Mouse (Mus musculus): ENCODE measurements around the gene Cd200. TPM values are rescaled to one million over a fixed set of nuclear protein-coding genes. Genes with fewer than 3 reads are reported as not detected.
"Not testable (repeated sequence)": the region's sequence is repeated elsewhere in the genome, so short reads cannot be mapped to it uniquely, and the experiment has no call there.

Gene Cd200
- polyA plus RNA-seq, 1 experiment from 2014 or later = 38.8 TPM

- no peaks in the 10 kb centered on the region for H3K36me3 ChIP-seq (ENCODE audit: control insufficient read depth, insufficient read depth, low read length)
- WGBS = 57% methylated on average over 1 of the region's 1 CpGs
- no peak overlapping the region for H3K27ac ChIP-seq (ENCODE audit: low read length)
- no peaks in the 10 kb centered on the region for H3K27me3 ChIP-seq (ENCODE audit: control insufficient read depth, insufficient read depth, low read length)
- ATAC-seq (ENCODE audit: insufficient read depth, low FRiP score) = no peak
- no peak overlapping the region for H3K9ac ChIP-seq (ENCODE audit: low read length)
- no peak overlapping the region for H3K4me3 ChIP-seq (replicated peaks; ENCODE audit: low read length)
- H3K9me3 ChIP-seq (replicated peaks; ENCODE audit: control insufficient read depth, low read length) = no peaks in the 10 kb centered on the region
- H3K4me1 ChIP-seq (ENCODE audit: control insufficient read depth, insufficient read depth, low read length) = 0 out of 2 replicates have a peak, but pooled peaks cover 3% of the 10 kb centered on the region
- no peak overlapping the region for H3K4me2 ChIP-seq (ENCODE audit: low read depth, low read length)
Observed at GRCm38 (mm10) chr16:45371076-45371475, 37.8 kb downstream of the Cd200 start.

- Histone ChIP-seq H3K9me3 (replicated peaks; ENCODE audit: control insufficient read depth, low read length) (no peaks in the 10 kb centered on the region), H3K4me1 (ENCODE audit: control insufficient read depth, insufficient read depth, low read length) (0 out of 2 replicates have a peak, but pooled peaks cover 3% of the 10 kb centered on the region), H3K36me3 (ENCODE audit: control insufficient read depth, insufficient read depth, low read length) (no peaks in the 10 kb centered on the region), H3K27me3 (ENCODE audit: control insufficient read depth, insufficient read depth, low read length) (no peaks in the 10 kb centered on the region), H3K27ac (ENCODE audit: low read length) (no peak overlapping the region), H3K9ac (ENCODE audit: low read length) (no peak overlapping the region), H3K4me3 (replicated peaks; ENCODE audit: low read length) (no peak overlapping the region), H3K4me2 (ENCODE audit: low read depth, low read length) (no peak overlapping the region)
- no peak for ATAC-seq (ENCODE audit: insufficient read depth, low FRiP score)
- WGBS = 64% methylated on average over 4 of the region's 4 CpGs
Observed at GRCm38 (mm10) chr16:45369285-45369965, 39.4 kb downstream of the Cd200 start.

- no peak overlapping the region for H3K4me3 ChIP-seq (replicated peaks; ENCODE audit: low read length)
- no peak for ATAC-seq (ENCODE audit: insufficient read depth, low FRiP score)
- no peaks in the 10 kb centered on the region for H3K36me3 ChIP-seq (ENCODE audit: control insufficient read depth, insufficient read depth, low read length)
- H3K9ac ChIP-seq (ENCODE audit: low read length) = no peak overlapping the region
- H3K27me3 ChIP-seq (ENCODE audit: control insufficient read depth, insufficient read depth, low read length) = no peaks in the 10 kb centered on the region
- H3K4me2 ChIP-seq (ENCODE audit: low read depth, low read length) = no peak overlapping the region
- H3K4me1 ChIP-seq (ENCODE audit: control insufficient read depth, insufficient read depth, low read length) = no peaks in the 10 kb centered on the region
- H3K9me3 ChIP-seq (replicated peaks; ENCODE audit: control insufficient read depth, low read length) = no peaks in the 10 kb centered on the region
- 68% methylated on average over 7 of the region's 7 CpGs for WGBS
- no peak overlapping the region for H3K27ac ChIP-seq (ENCODE audit: low read length)
Observed at GRCm38 (mm10) chr16:45366111-45366510, 42.7 kb downstream of the Cd200 start.

GRCm38 (mm10) chr16:45365353-45365752 lies 43.5 kb downstream of the Cd200 start:
- no peak for ATAC-seq (ENCODE audit: insufficient read depth, low FRiP score)
- Histone ChIP-seq H3K4me2 (ENCODE audit: low read depth, low read length) (peak overlapping the region; percentile 23; the same call in 1 of the 2 replicates), H3K27ac (ENCODE audit: low read length) (no peak overlapping the region), H3K4me3 (replicated peaks; ENCODE audit: low read length) (no peak overlapping the region), H3K36me3 (ENCODE audit: control insufficient read depth, insufficient read depth, low read length) (no peaks in the 10 kb centered on the region), H3K9ac (ENCODE audit: low read length) (no peak overlapping the region), H3K4me1 (ENCODE audit: control insufficient read depth, insufficient read depth, low read length) (no peaks in the 10 kb centered on the region), H3K27me3 (ENCODE audit: control insufficient read depth, insufficient read depth, low read length) (no peaks in the 10 kb centered on the region), H3K9me3 (replicated peaks; ENCODE audit: control insufficient read depth, low read length) (no peaks in the 10 kb centered on the region)
- WGBS = 35% methylated on average over 9 of the region's 9 CpGs

GRCm38 (mm10) chr16:45364627-45365026 lies 44.2 kb downstream of the Cd200 start:
- Histone ChIP-seq H3K4me3 (replicated peaks; ENCODE audit: low read length) (no peak overlapping the region), H3K9ac (ENCODE audit: low read length) (no peak overlapping the region), H3K27me3 (ENCODE audit: control insufficient read depth, insufficient read depth, low read length) (no peaks in the 10 kb centered on the region), H3K36me3 (ENCODE audit: control insufficient read depth, insufficient read depth, low read length) (no peaks in the 10 kb centered on the region), H3K4me2 (ENCODE audit: low read depth, low read length) (no peak overlapping the region), H3K4me1 (ENCODE audit: control insufficient read depth, insufficient read depth, low read length) (no peaks in the 10 kb centered on the region), H3K27ac (ENCODE audit: low read length) (no peak overlapping the region), H3K9me3 (replicated peaks; ENCODE audit: control insufficient read depth, low read length) (no peaks in the 10 kb centered on the region)
- WGBS = 85% methylated on average over 1 of the region's 1 CpGs
- ATAC-seq (ENCODE audit: insufficient read depth, low FRiP score) = no peak

GRCm38 (mm10) chr16:45363480-45364045 lies 45.3 kb downstream of the Cd200 start:
- no peak for ATAC-seq (ENCODE audit: insufficient read depth, low FRiP score)
- Histone ChIP-seq H3K36me3 (ENCODE audit: control insufficient read depth, insufficient read depth, low read length) (no peaks in the 10 kb centered on the region), H3K4me3 (replicated peaks; ENCODE audit: low read length) (no peak overlapping the region), H3K4me2 (ENCODE audit: low read depth, low read length) (no peak overlapping the region), H3K27ac (ENCODE audit: low read length) (no peak overlapping the region), H3K9ac (ENCODE audit: low read length) (no peak overlapping the region), H3K27me3 (ENCODE audit: control insufficient read depth, insufficient read depth, low read length) (no peaks in the 10 kb centered on the region), H3K9me3 (replicated peaks; ENCODE audit: control insufficient read depth, low read length) (no peaks in the 10 kb centered on the region), H3K4me1 (ENCODE audit: control insufficient read depth, insufficient read depth, low read length) (no peaks in the 10 kb centered on the region)
- WGBS = 46% methylated on average over 4 of the region's 4 CpGs

GRCm38 (mm10) chr16:45361450-45361849 lies 47.4 kb downstream of the Cd200 start:
- Histone ChIP-seq H3K27me3 (ENCODE audit: control insufficient read depth, insufficient read depth, low read length) (no peaks in the 10 kb centered on the region), H3K36me3 (ENCODE audit: control insufficient read depth, insufficient read depth, low read length) (no peaks in the 10 kb centered on the region), H3K9ac (ENCODE audit: low read length) (no peak overlapping the region), H3K4me3 (replicated peaks; ENCODE audit: low read length) (no peak overlapping the region), H3K4me1 (ENCODE audit: control insufficient read depth, insufficient read depth, low read length) (no peaks in the 10 kb centered on the region; the same call in none of the 2 replicates), H3K27ac (ENCODE audit: low read length) (no peak overlapping the region), H3K4me2 (ENCODE audit: low read depth, low read length) (no peak overlapping the region), H3K9me3 (replicated peaks; ENCODE audit: control insufficient read depth, low read length) (no peaks in the 10 kb centered on the region)
- no peak for ATAC-seq (ENCODE audit: insufficient read depth, low FRiP score)

- not testable (repeated sequence) for H3K36me3 ChIP-seq (ENCODE audit: control insufficient read depth, insufficient read depth, low read length); H3K9ac ChIP-seq (ENCODE audit: low read length); ATAC-seq (ENCODE audit: insufficient read depth, low FRiP score); H3K4me3 ChIP-seq (replicated peaks; ENCODE audit: low read length); H3K4me1 ChIP-seq (ENCODE audit: control insufficient read depth, insufficient read depth, low read length); H3K4me2 ChIP-seq (ENCODE audit: low read depth, low read length); H3K27ac ChIP-seq (ENCODE audit: low read length); H3K9me3 ChIP-seq (replicated peaks; ENCODE audit: control insufficient read depth, low read length); H3K27me3 ChIP-seq (ENCODE audit: control insufficient read depth, insufficient read depth, low read length)
- 88% methylated on average over 5 of the region's 5 CpGs for WGBS
Observed at GRCm38 (mm10) chr16:45358441-45358840, 50.4 kb downstream of the Cd200 start.

- no peak for ATAC-seq (ENCODE audit: insufficient read depth, low FRiP score)
- H3K4me1 ChIP-seq (ENCODE audit: control insufficient read depth, insufficient read depth, low read length) = no peaks in the 10 kb centered on the region; the same call in none of the 2 replicates
- no peaks in the 10 kb centered on the region for H3K9me3 ChIP-seq (replicated peaks; ENCODE audit: control insufficient read depth, low read length)
- 0 out of 2 replicates have a peak overlapping the region, but pooled peaks have one; percentile 14 for H3K27ac ChIP-seq (ENCODE audit: low read length)
- WGBS = 53% methylated on average over 1 of the region's 1 CpGs
- no peaks in the 10 kb centered on the region for H3K27me3 ChIP-seq (ENCODE audit: control insufficient read depth, insufficient read depth, low read length)
- no peaks in the 10 kb centered on the region for H3K36me3 ChIP-seq (ENCODE audit: control insufficient read depth, insufficient read depth, low read length)
- H3K9ac ChIP-seq (ENCODE audit: low read length) = no peak overlapping the region
- no peak overlapping the region for H3K4me3 ChIP-seq (replicated peaks; ENCODE audit: low read length)
- H3K4me2 ChIP-seq (ENCODE audit: low read depth, low read length) = no peak overlapping the region
Observed at GRCm38 (mm10) chr16:45357134-45357533, 51.7 kb downstream of the Cd200 start.
